Mouse (Mus musculus) common myeloid progenitor, adult 5-6 weeks (primary cell): ENCODE data around the gene Lsm2. TPM values are rescaled to one million over a fixed set of nuclear protein-coding genes. Genes with fewer than 3 reads are reported as not detected.
A peak's percentile ranks its signal among the peaks of the same experiment; 100 is the strongest.
"Not testable (repeated sequence)": the region's sequence is repeated elsewhere in the genome, so short reads cannot be mapped to it uniquely, and the experiment has no call there.

Source experiments
- ATAC-seq: replicated peaks from 2 replicates; pipeline ENCODE4 v1.8.0; 2016; ENCODE audit warnings: low read depth, mild to moderate bottlenecking, moderate TSS enrichment, inconsistent platforms; ENCODE audit not compliant: poor library complexity, severe bottlenecking
- total RNA-seq: library from RNA; stranded (forward); fragments of 200-1000, 187-1606 nt; gene quantifications from 2 replicates; pipeline ENCODE4 v1.2.3, GENCODE M21; 2017

Gene Lsm2
- total RNA-seq, 1 experiment from 2014 or later: 34.1 TPM

- no peak for ATAC-seq
These were observed 43.2 kb downstream of the Lsm2 start for GRCm38 (mm10) chr17:35024691-35025488.

- no peak for ATAC-seq
These were observed 44.5 kb downstream of the Lsm2 start for GRCm38 (mm10) chr17:35026206-35026605.

DNA sequence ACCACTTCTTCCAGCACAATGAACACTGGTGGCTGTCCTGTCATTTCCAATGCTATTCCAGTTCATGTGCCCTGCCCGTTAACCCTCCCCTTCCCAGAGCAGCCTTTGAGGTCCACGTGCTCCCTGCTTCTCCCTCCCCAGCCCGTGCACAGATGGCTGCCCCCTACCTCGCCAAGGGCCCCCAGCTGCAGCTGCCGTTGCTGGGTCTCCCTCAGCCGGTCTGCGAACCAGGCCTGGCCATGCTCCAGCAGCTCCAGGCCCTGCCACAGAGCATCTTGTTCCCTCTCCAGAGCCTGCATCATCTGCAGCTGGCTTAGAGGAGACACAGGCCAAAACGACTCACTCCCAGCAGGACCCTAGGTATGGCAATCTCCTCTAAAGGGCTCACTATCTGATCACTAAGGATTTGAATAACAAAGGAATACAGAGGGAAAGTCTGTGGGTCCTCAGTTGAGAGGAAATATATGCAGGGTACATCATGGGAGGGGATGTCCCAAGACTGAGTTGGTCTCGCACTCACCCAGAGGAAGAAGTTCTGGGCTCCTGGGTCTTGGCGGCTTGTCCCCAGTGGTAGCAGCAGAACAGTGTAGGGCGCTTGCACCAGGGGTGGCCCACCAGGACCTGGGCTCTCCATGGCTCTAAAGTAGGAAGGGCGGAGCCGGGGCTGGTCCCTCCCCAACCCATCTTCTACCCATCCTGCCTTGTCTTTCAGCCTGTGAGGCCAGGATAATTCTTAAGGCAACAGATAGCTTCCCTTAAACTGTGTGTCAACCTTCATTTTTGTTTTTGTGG is 45.8 kb downstream of the Lsm2 start, which contains the start of gene Sapcd1:
TSS of gene Sapcd1 (minus strand) at position 740 of the 792 bp plus-strand sequence.
- no peak for ATAC-seq

- no peak for ATAC-seq
These were observed 46.7 kb downstream of the Lsm2 start for GRCm38 (mm10) chr17:35028315-35028714.

DNA sequence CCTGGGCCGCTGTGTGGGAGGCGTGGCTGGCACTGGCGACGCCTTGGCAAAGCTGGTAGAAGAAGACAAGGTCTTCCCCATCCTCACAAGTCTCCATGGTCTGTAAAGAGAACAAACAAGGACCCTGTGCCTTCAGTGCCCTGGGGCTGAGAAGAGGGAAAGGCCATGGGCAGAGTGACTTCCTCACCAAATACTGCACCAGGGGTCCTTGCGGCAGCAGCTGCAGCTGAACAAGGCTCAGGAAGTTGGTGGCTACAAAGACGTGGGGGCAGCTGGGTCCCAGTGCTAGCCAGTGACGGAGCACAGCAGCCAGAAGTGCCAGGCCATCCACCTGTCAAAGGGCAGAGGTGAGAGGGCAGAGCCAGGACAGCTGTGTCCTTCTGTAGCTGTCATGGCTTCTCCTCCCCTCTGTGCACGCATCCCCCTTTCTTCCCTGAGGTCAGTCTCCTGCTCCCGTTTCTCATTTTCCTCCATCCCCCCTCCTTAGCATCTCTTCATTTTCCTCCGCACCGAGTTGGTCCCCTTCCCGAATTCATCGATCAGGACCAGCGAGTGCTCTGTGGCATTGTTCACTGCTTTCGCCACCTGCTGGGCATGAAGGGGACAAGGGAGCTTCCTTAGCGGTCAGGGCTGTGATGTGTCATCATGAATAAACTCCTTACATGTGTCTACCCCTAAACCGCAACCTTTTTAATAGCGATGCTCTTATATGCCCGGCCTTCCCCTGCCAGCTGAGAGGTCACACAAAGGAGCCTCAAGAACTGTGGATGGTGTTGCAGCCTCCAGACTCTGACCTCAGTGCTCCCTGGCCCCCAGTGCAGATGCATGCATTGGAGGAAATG is 48.2 kb downstream of the Lsm2 start:
- ATAC-seq: peak; percentile 67

GRCm38 (mm10) chr17:35031272-35031671 is 49.6 kb downstream of the Lsm2 start:
- no peak for ATAC-seq

- ATAC-seq: no peak
These were observed 50.2 kb downstream of the Lsm2 start for GRCm38 (mm10) chr17:35031880-35032279.

DNA sequence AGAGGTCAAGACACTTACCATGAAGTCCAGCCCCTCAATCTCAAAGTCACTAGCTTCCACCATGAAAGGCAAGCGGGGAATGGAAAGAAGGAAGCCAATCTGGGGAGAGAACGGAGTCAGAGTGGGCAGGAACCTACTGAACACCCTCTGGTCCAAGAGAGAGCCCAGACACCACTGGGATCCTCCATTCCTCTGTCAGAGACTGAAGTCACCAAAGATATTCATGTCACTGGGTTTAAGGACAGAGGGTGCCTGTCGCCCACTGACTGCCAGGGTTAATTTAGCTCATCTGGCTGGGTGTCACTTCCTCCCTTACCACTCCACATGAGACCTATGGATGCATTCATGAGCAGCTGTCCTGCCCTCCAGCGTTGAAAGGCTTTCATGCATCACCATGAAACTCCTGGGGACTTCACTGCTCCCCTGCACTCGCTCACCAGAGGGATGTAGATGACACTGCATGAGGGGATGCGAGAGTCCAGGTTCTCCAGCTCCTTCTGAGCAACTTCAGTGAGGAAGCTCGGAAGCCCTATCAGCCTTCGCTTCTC is 50.7 kb downstream of the Lsm2 start:
- ATAC-seq: 0 out of 2 replicates have a peak, but pooled peaks have one; percentile 19

- not testable (repeated sequence) for ATAC-seq
These were observed 52.0 kb downstream of the Lsm2 start for GRCm38 (mm10) chr17:35033703-35034102.

- no peak for ATAC-seq
These were observed 53.2 kb downstream of the Lsm2 start for GRCm38 (mm10) chr17:35034896-35035295.

Other genes starting within 250 kb of the Lsm2 start
- 0.18 TPM in 1 of 2 replicates, not detected in the other for gene C4b, start 238.0 kb upstream of the Lsm2 start, total RNA-seq
- not detected in 2 replicates for gene Cyp21a1, start 177.3 kb upstream of the Lsm2 start, total RNA-seq
- gene Stk19, start 144.9 kb upstream of the Lsm2 start, total RNA-seq: 10.0 and 32.9 TPM in 2 replicates
- gene Dxo, start 144.8 kb upstream of the Lsm2 start, total RNA-seq: 21.2 and 27.9 TPM in 2 replicates
- gene Skiv2l, start 131.7 kb upstream of the Lsm2 start, total RNA-seq: 28.9 and 33.8 TPM in 2 replicates
- 39.6 and 41.9 TPM in 2 replicates for gene Nelfe, start 131.5 kb upstream of the Lsm2 start, total RNA-seq
- not detected in 2 replicates for gene Cfb, start 119.3 kb upstream of the Lsm2 start, total RNA-seq
- gene Zbtb12, start 102.4 kb upstream of the Lsm2 start, total RNA-seq: 11.1 and 16.2 TPM in 2 replicates
- not detected in 2 replicates for gene Gm20547, start 99.8 kb upstream of the Lsm2 start, total RNA-seq
- 2.8 and 10.0 TPM in 2 replicates for gene C2, start 83.6 kb upstream of the Lsm2 start, total RNA-seq
- gene Ehmt2, start 83.4 kb upstream of the Lsm2 start, total RNA-seq: 96.6 and 107 TPM in 2 replicates
- gene Slc44a4, start 67.4 kb upstream of the Lsm2 start, total RNA-seq: not detected in 2 replicates
- 3.4 and 5.0 TPM in 2 replicates for gene Neu1, start 50.6 kb upstream of the Lsm2 start, total RNA-seq
- 79.3 and 84.3 TPM in 2 replicates for gene Hspa1b, start 22.6 kb upstream of the Lsm2 start, total RNA-seq
- gene Gm20481, start 11.9 kb upstream of the Lsm2 start, total RNA-seq: not detected in 2 replicates
- gene Hspa1a, start 9.7 kb upstream of the Lsm2 start, total RNA-seq: 33.5 and 47.4 TPM in 2 replicates
- 0.63 TPM in 1 of 2 replicates, not detected in the other for gene Hspa1l, start 9.2 kb upstream of the Lsm2 start, total RNA-seq
- gene Vars, start 19.1 kb downstream of the Lsm2 start, total RNA-seq: 174 and 210 TPM in 2 replicates
- gene Vwa7, start 34.7 kb downstream of the Lsm2 start, total RNA-seq: 0.32 TPM in 1 of 2 replicates, not detected in the other
- 1.2 and 4.4 TPM in 2 replicates for gene Sapcd1, start 46.2 kb downstream of the Lsm2 start, total RNA-seq
- gene Msh5, start 64.9 kb downstream of the Lsm2 start, total RNA-seq: 3.8 and 4.2 TPM in 2 replicates
- 214 and 220 TPM in 2 replicates for gene Clic1, start 68.1 kb downstream of the Lsm2 start, total RNA-seq
- 21.3 and 26.7 TPM in 2 replicates for gene Ddah2, start 77.2 kb downstream of the Lsm2 start, total RNA-seq
- gene Ly6g6c, start 83.5 kb downstream of the Lsm2 start, total RNA-seq: not detected in 2 replicates
- gene Mpig6b, start 84.3 kb downstream of the Lsm2 start, total RNA-seq: not detected in 2 replicates
- gene Ly6g6e, start 95.0 kb downstream of the Lsm2 start, total RNA-seq: not detected in 2 replicates
- gene Ly6g6d, start 96.2 kb downstream of the Lsm2 start, total RNA-seq: not detected in 2 replicates
- gene Ly6g6f, start 103.7 kb downstream of the Lsm2 start, total RNA-seq: not detected in 2 replicates
- gene Abhd16a, start 107.4 kb downstream of the Lsm2 start, total RNA-seq: 33.1 and 38.8 TPM in 2 replicates
- not detected in 2 replicates for gene Ly6g5c, start 126.4 kb downstream of the Lsm2 start, total RNA-seq
- not detected in 2 replicates for gene Ly6g5b, start 133.6 kb downstream of the Lsm2 start, total RNA-seq
- 39.5 and 50.1 TPM in 2 replicates for gene Gpank1, start 139.6 kb downstream of the Lsm2 start, total RNA-seq
- gene Csnk2b, start 140.2 kb downstream of the Lsm2 start, total RNA-seq: 286 and 306 TPM in 2 replicates
- gene D17H6S53E, start 144.5 kb downstream of the Lsm2 start, total RNA-seq: 6.3 and 8.2 TPM in 2 replicates
- gene Apom, start 150.2 kb downstream of the Lsm2 start, total RNA-seq: not detected in 2 replicates
- gene Bag6, start 153.3 kb downstream of the Lsm2 start, total RNA-seq: 58.8 and 103 TPM in 2 replicates
- gene Prrc2a, start 183.0 kb downstream of the Lsm2 start, total RNA-seq: 74.7 and 110 TPM in 2 replicates
- gene Aif1, start 194.2 kb downstream of the Lsm2 start, total RNA-seq: 4.7 and 5.4 TPM in 2 replicates
- gene Lst1, start 206.6 kb downstream of the Lsm2 start, total RNA-seq: 44.3 and 51.6 TPM in 2 replicates
- 1.1 and 1.8 TPM in 2 replicates for gene Ltb, start 212.6 kb downstream of the Lsm2 start, total RNA-seq
- 9.4 and 11.3 TPM in 2 replicates for gene Tnf, start 220.1 kb downstream of the Lsm2 start, total RNA-seq
- not detected in 2 replicates for gene Lta, start 223.5 kb downstream of the Lsm2 start, total RNA-seq
- gene Gm16181, start 239.0 kb downstream of the Lsm2 start, total RNA-seq: not detected in 2 replicates